Mouse (Mus musculus) CH12.LX (cell line): Measurements from ENCODE around the gene Sar1a. TPM values are rescaled to one million over a fixed set of nuclear protein-coding genes. Genes with fewer than 3 reads are reported as not detected.
A peak's percentile ranks its signal among the peaks of the same experiment; 100 is the strongest.

Experiments
- DNase-seq: peaks from one replicate; pipeline ENCODE4 v3.0.0-alpha.2; 2013; ENCODE audit errors: extremely low read depth
- H3K27ac ChIP-seq: 2 replicates; pipeline ENCODE4 v1.5.1; 2012; ENCODE audit warnings: low read depth, mild to moderate bottlenecking, control low read depth, moderate library complexity; ENCODE audit not compliant: insufficient read depth
- H3K27me3 ChIP-seq: replicated peaks from 2 replicates; pipeline ENCODE3; 2012; ENCODE audit warnings: inconsistent platforms
- H3K36me3 ChIP-seq, 2 experiments: replicated peaks in 1 of 2; 2 replicates each; pipeline versions ENCODE3 to v1.6.1; 2012; ENCODE audit warnings: inconsistent platforms in 1 of 2, low read length in 1 of 2, mild to moderate bottlenecking in 1 of 2, mixed read lengths in 1 of 2, moderate library complexity in 1 of 2; ENCODE audit not compliant: control insufficient read depth in 1 of 2, insufficient read depth in 1 of 2
- H3K4me1 ChIP-seq, 2 experiments: 2 replicates each; pipeline ENCODE4 v1.6.1; 2012; ENCODE audit warnings: inconsistent platforms in 1 of 2, moderate library complexity in 1 of 2; ENCODE audit not compliant: insufficient read depth in 2 of 2, control insufficient read depth in 1 of 2
- H3K4me2 ChIP-seq: 2 replicates; pipeline ENCODE4 v1.6.1; 2012; ENCODE audit warnings: low read depth, mild to moderate bottlenecking, control low read depth; ENCODE audit not compliant: poor library complexity, insufficient read depth, severe bottlenecking
- H3K4me3 ChIP-seq, 3 experiments: fragments of 150-350 bp in 1 of 3; sonication (generic) in 1 of 3; replicated peaks in 1 of 3; 2 replicates each; pipeline versions ENCODE3 to v1.5.1; 2011 to 2012; ENCODE audit warnings: low read depth in 2 of 3, low read length in 2 of 3, mild to moderate bottlenecking in 2 of 3, moderate library complexity in 2 of 3, control low read depth in 1 of 3, improper control_type of control experiment in 1 of 3, inconsistent platforms in 1 of 3, mixed read lengths in 1 of 3; ENCODE audit not compliant: poor library complexity in 1 of 3
- H3K79me2 ChIP-seq: replicated peaks from 2 replicates; pipeline ENCODE4 v1.6.1; 2012; ENCODE audit warnings: mild to moderate bottlenecking, moderate library complexity; ENCODE audit not compliant: control insufficient read depth, poor library complexity, insufficient read depth, severe bottlenecking; ENCODE audit errors: extremely low read depth
- H3K9ac ChIP-seq: 2 replicates; pipeline ENCODE4 v1.6.1; 2012; ENCODE audit warnings: low read depth, mild to moderate bottlenecking, control low read depth, moderate library complexity; ENCODE audit not compliant: insufficient read depth
- H3K9me3 ChIP-seq: replicated peaks from 2 replicates; pipeline ENCODE3; 2012; ENCODE audit warnings: low read length, inconsistent platforms, mixed read lengths
- BHLHE40 ChIP-seq: IDR thresholded peaks from 2 replicates; pipeline ENCODE4 v1.6.1; 2011; ENCODE audit warnings: mild to moderate bottlenecking, low read depth, low read length, improper control_type of control experiment
- E2F4 ChIP-seq: IDR thresholded peaks from 2 replicates; pipeline ENCODE4 v1.6.1; 2011; ENCODE audit warnings: low read depth, low read length, improper control_type of control experiment; ENCODE audit not compliant: insufficient replicate concordance
- ELF1 ChIP-seq: IDR thresholded peaks from 2 replicates; pipeline ENCODE4 v1.6.1; 2014; ENCODE audit warnings: low read depth, mild to moderate bottlenecking, inconsistent platforms, low read length, improper control_type of control experiment
- EP300 ChIP-seq: IDR thresholded peaks from 2 replicates; pipeline ENCODE4 v1.6.1; 2011; ENCODE audit warnings: low read length, improper control_type of control experiment
- HCFC1 ChIP-seq: IDR thresholded peaks from 2 replicates; pipeline ENCODE4 v1.6.1; 2012; ENCODE audit warnings: low read depth, mild to moderate bottlenecking, inconsistent platforms, low read length, improper control_type of control experiment
- IRF4 ChIP-seq: IDR thresholded peaks from 2 replicates; pipeline ENCODE4 v1.6.1; 2014; ENCODE audit warnings: low read depth, mild to moderate bottlenecking, inconsistent platforms, low read length, improper control_type of control experiment
- MAX ChIP-seq: IDR thresholded peaks from 2 replicates; pipeline ENCODE4 v1.6.1; 2011; ENCODE audit warnings: low read length, improper control_type of control experiment
- MAZ ChIP-seq: IDR thresholded peaks from 2 replicates; pipeline ENCODE4 v1.6.1; 2012; ENCODE audit warnings: low read depth, mild to moderate bottlenecking, inconsistent platforms, low read length, improper control_type of control experiment, moderate library complexity
- MXI1 ChIP-seq: IDR thresholded peaks from 2 replicates; pipeline ENCODE4 v1.6.1; 2011; ENCODE audit warnings: mild to moderate bottlenecking, low read depth, low read length, improper control_type of control experiment
- MYC ChIP-seq: IDR thresholded peaks from 2 replicates; pipeline ENCODE4 v1.6.1; 2011; ENCODE audit warnings: low read depth, mild to moderate bottlenecking, improper control_type of control experiment, low read length
- NELFE ChIP-seq: IDR thresholded peaks from 2 replicates; pipeline ENCODE4 v1.6.1; 2011; ENCODE audit warnings: low read depth, low read length, improper control_type of control experiment
- NRF1 ChIP-seq: IDR thresholded peaks from 2 replicates; pipeline ENCODE4 v1.6.1; 2014; ENCODE audit warnings: low read depth, mild to moderate bottlenecking, inconsistent platforms, low read length, improper control_type of control experiment, moderate library complexity
- POLR2A ChIP-seq: IDR thresholded peaks from 2 replicates; pipeline ENCODE4 v1.6.1; 2011; ENCODE audit warnings: low read depth, mild to moderate bottlenecking, improper control_type of control experiment, low read length
- POLR2AphosphoS2 ChIP-seq: IDR thresholded peaks from 2 replicates; pipeline ENCODE4 v1.6.1; 2011; ENCODE audit warnings: low read depth, low read length, improper control_type of control experiment
- RAD21 ChIP-seq: IDR thresholded peaks from 2 replicates; pipeline ENCODE4 v1.6.1; 2011; ENCODE audit warnings: low read depth, mild to moderate bottlenecking, low read length, improper control_type of control experiment, moderate library complexity
- RCOR1 ChIP-seq: conservative IDR thresholded peaks from 2 replicates; pipeline ENCODE4 v1.6.1; 2012; ENCODE audit warnings: low read depth, mild to moderate bottlenecking, inconsistent platforms, low read length, improper control_type of control experiment
- SIN3A ChIP-seq: IDR thresholded peaks from 2 replicates; pipeline ENCODE4 v1.6.1; 2012; ENCODE audit warnings: low read length, improper control_type of control experiment, inconsistent platforms
- TCF12 ChIP-seq: IDR thresholded peaks from 2 replicates; pipeline ENCODE4 v1.6.1; 2014; ENCODE audit warnings: low read depth, mild to moderate bottlenecking, inconsistent platforms, low read length, improper control_type of control experiment
- UBTF ChIP-seq: IDR thresholded peaks from 2 replicates; pipeline ENCODE4 v1.6.1; 2012; ENCODE audit warnings: low read depth, mild to moderate bottlenecking, inconsistent platforms, low read length, improper control_type of control experiment, moderate library complexity
- USF1 ChIP-seq: IDR thresholded peaks from 2 replicates; pipeline ENCODE4 v1.6.1; 2014; ENCODE audit warnings: low read depth, mild to moderate bottlenecking, inconsistent platforms, low read length, improper control_type of control experiment
- USF2 ChIP-seq: conservative IDR thresholded peaks from 2 replicates; pipeline ENCODE4 v1.6.1; 2011; ENCODE audit warnings: low read depth, low read length, improper control_type of control experiment
- ZMIZ1 ChIP-seq: IDR thresholded peaks from 2 replicates; pipeline ENCODE4 v1.6.1; 2012; ENCODE audit warnings: low read depth, mild to moderate bottlenecking, inconsistent platforms, low read length, improper control_type of control experiment
- dilution Hi-C: fragments of 300-500 bp; cut with MboI; formaldehyde crosslinking; loops from 2 replicates; pipeline ENCODE4 v1.14.3; 2020; ENCODE audit warnings: low sequenced_read_pairs; ENCODE audit not compliant: extremely low pct_unique_long_range_greater_than_20kb, extremely low pct_ligation_motif_present
- in situ Hi-C: fragments of 300-500 bp; cut with MboI; formaldehyde crosslinking; loops from 3 replicates; pipeline ENCODE4 v1.14.3; 2019; ENCODE audit warnings: low sequenced_read_pairs, low pct_ligation_motif_present, low pct_unique_long_range_greater_than_20kb, mixed read lengths
- polyA plus RNA-seq: library from polyadenylated mRNA; unstranded; fragments of >175 nt; gene quantifications from 2 replicates; pipeline ENCODE4 v1.2.1, GENCODE M21; 2012; ENCODE audit warnings: low read depth; ENCODE audit not compliant: insufficient read length
- total RNA-seq, 2 experiments: library from RNA; depleted of rRNA; stranded (reverse); fragments of 300-350 nt in 1 of 2; fragments of >200 nt in 1 of 2; gene quantifications; 2 replicates each; pipeline ENCODE4 v1.2.3; 2012 to 2014

Sar1a gene
- total and polyA plus RNA-seq, 3 experiments, result 97.1 to 184 (median 166) TPM

DNA sequence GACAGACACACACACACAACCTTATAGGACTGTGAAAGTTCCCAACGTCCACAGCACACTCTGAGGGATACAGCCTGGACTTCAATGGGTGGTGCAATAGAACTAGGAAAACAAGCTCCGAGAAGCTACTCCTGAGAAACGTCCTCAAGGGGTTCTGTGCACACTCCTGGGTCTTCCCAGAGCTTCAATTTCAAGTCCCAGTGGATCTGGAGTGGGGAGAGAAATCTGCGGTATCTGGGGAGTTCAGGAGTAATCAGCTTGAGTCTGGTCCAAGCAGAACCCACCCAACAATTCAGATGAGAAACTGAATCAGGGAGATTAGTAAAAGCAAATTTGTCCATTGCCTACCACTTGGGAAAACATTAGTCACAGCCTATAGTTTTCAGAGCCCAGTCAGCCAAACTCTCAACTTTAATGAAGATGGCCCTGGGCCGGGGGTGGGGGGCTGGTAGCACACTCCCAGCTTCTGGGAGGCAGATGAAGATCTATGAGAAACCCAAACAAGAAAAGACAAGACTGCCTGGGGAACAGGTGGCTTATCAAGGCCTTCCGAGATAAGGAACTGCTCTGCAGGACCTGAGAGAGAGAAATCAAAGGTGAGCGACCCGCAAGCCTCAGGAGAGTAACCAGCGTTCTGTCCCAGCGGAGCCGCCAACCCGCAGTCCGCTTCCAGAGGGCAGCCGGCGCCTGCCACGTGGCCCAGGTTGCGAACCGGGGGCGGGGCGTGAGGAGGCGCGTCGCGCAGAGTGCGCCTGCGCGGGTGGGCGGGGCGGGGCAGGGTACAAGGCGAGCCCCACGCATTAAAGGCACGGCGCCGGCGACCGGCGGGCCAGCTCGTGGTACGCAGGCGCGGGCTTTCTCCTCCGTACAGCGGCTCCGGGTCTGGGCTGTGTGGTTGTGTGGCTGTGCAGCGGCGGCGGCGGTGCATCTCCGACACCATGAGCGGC, 32.0 kb upstream of the Sar1a start, which contains the start of gene Ppa1:
Ppa1 (plus strand) TSS at position 763 of the 947 bp plus-strand sequence.
- TF ChIP-seq MXI1, result peak; percentile 99
- TF ChIP-seq NELFE, result peak; percentile 87
- TF ChIP-seq USF1, result peak; percentile 81
- peak; percentile 84; the same call in 1 of the 2 replicates for TF ChIP-seq ZMIZ1
- TF ChIP-seq ELF1, result no peak
- peak; percentile 98 for TF ChIP-seq POLR2A
- peak; percentile 76 for TF ChIP-seq TCF12
- no peak for TF ChIP-seq E2F4
- no peak for TF ChIP-seq RAD21
- peak; percentile 28; the same call in 1 of the 2 replicates for TF ChIP-seq BHLHE40
- TF ChIP-seq IRF4, result 0 out of 2 replicates have a peak, but pooled peaks have one; percentile 26
- TF ChIP-seq MAX, result peak; percentile 96
- TF ChIP-seq RCOR1, result no peak
- no peak for TF ChIP-seq EP300
- peak; percentile 43 for TF ChIP-seq HCFC1
- 0 out of 2 replicates have a peak, but pooled peaks have one; percentile 69 for TF ChIP-seq SIN3A
- TF ChIP-seq NRF1, result peak; percentile 89
- TF ChIP-seq MAZ, result no peak
- peak; percentile 54; the same call in 1 of the 2 replicates for TF ChIP-seq USF2
- TF ChIP-seq UBTF, result 0 out of 2 replicates have a peak, but pooled peaks have one; percentile 28
- 0 out of 2 replicates have a peak, but pooled peaks have one; percentile 41 for TF ChIP-seq POLR2AphosphoS2
- peak; percentile 96 for TF ChIP-seq MYC
- H3K36me3 ChIP-seq, result peaks cover 0 to 24% of the 10 kb centered on the region in 2 experiments
- H3K4me1 ChIP-seq, result peaks cover 0 to 17% of the 10 kb centered on the region in 2 experiments; a peak in 3 of 4 replicates
- dilution Hi-C loops (no loop called here), in situ Hi-C loops (no loop called here)
- H3K9me3 ChIP-seq, result no peaks in the 10 kb centered on the region
- peaks cover 5% of the 10 kb centered on the region for H3K27me3 ChIP-seq
- peak within 1 kb of the TSS; percentile 88 to 99 (median 95) for H3K4me3 ChIP-seq
- H3K27ac ChIP-seq, result peak within 1 kb of the TSS; percentile 45
- peak within 1 kb of the TSS; percentile 78 for H3K9ac ChIP-seq
- H3K4me2 ChIP-seq, result peak within 1 kb of the TSS; percentile 87
- peaks cover 15% of the 10 kb centered on the region for H3K79me2 ChIP-seq
- DNase-seq, result peak; percentile 84
